Mouse (Mus musculus): Measurements from ENCODE around the gene Zfp449. TPM values are rescaled to one million over a fixed set of nuclear protein-coding genes. Genes with fewer than 3 reads are reported as not detected.
"Not testable (repeated sequence)": the region's sequence is repeated elsewhere in the genome, so short reads cannot be mapped to it uniquely, and the experiment has no call there.

Gene Zfp449
- polyA plus RNA-seq (2015; fragmentation: Nextera tagmentation; extraction: Ambion mirVana), result 8.9 and 9.3 TPM in 2 replicates

- no peaks in the 10 kb centered on the region for H3K27me3 ChIP-seq
- peak within 1 kb of the TSS; percentile 57 for H3K4me3 ChIP-seq
- H3K9ac ChIP-seq, result peak within 1 kb of the TSS; percentile 70
- H3K4me1 ChIP-seq, result no peaks in the 10 kb centered on the region
- no peaks in the 10 kb centered on the region for H3K9me3 ChIP-seq
- 23% methylated on average over 38 of the region's 39 CpGs for WGBS
- H3K27ac ChIP-seq, result no peak within 1 kb of the TSS
- peaks cover 6% of the 10 kb centered on the region; the same call in 1 of the 2 replicates for H3K36me3 ChIP-seq
- ATAC-seq (ENCODE audit: insufficient number of reproducible peaks, insufficient read depth, low FRiP score, low TSS enrichment, low read depth), result peak; percentile 87
- peak within 1 kb of the TSS; percentile 54 for H3K4me2 ChIP-seq
These were observed at the start of gene Zfp449 for GRCm38 (mm10) chrX:56346176-56346931. Gene Zfp449, plus strand, starts transcription at chrX:56346400.

- no peak overlapping the region for H3K4me3 ChIP-seq
- H3K9ac ChIP-seq, result no peak overlapping the region
- WGBS, result 73% methylated on average over 5 of the region's 5 CpGs
- H3K4me1 ChIP-seq, result no peaks in the 10 kb centered on the region
- H3K36me3 ChIP-seq, result no peaks in the 10 kb centered on the region
- no peak overlapping the region for H3K4me2 ChIP-seq
- H3K27ac ChIP-seq, result no peak overlapping the region
- no peaks in the 10 kb centered on the region for H3K9me3 ChIP-seq
- no peak for ATAC-seq (ENCODE audit: insufficient number of reproducible peaks, insufficient read depth, low FRiP score, low TSS enrichment, low read depth)
- no peaks in the 10 kb centered on the region for H3K27me3 ChIP-seq
These were observed 38.6 kb upstream of the Zfp449 start for GRCm38 (mm10) chrX:56307597-56307996.

- 87% methylated on average over 1 of the region's 1 CpGs for whole genome bisulfite sequencing
These were observed 33.4 kb upstream of the Zfp449 start for GRCm38 (mm10) chrX:56312813-56313212.

GRCm38 (mm10) chrX:56322096-56322495 is 24.1 kb upstream of the Zfp449 start:
- Histone ChIP-seq H3K4me2 (no peak overlapping the region), H3K4me3 (no peak overlapping the region), H3K4me1 (no peaks in the 10 kb centered on the region), H3K36me3 (no peaks in the 10 kb centered on the region), H3K27ac (no peak overlapping the region), H3K9ac (no peak overlapping the region), H3K9me3 (no peaks in the 10 kb centered on the region), H3K27me3 (no peaks in the 10 kb centered on the region)
- WGBS, result 82% methylated on average over 5 of the region's 5 CpGs
- no peak for ATAC-seq (ENCODE audit: insufficient number of reproducible peaks, insufficient read depth, low FRiP score, low TSS enrichment, low read depth)

More at GRCm38 (mm10) chrX:56312813-56313212, 33.4 kb upstream of the Zfp449 start:
- no peak overlapping the region for H3K27ac ChIP-seq
- H3K4me1 ChIP-seq, result no peaks in the 10 kb centered on the region
- H3K36me3 ChIP-seq, result no peaks in the 10 kb centered on the region
- H3K9ac ChIP-seq, result no peak overlapping the region
- no peak overlapping the region for H3K4me3 ChIP-seq
- H3K9me3 ChIP-seq, result no peaks in the 10 kb centered on the region
- H3K4me2 ChIP-seq, result no peak overlapping the region
- no peak for ATAC-seq (ENCODE audit: insufficient number of reproducible peaks, insufficient read depth, low FRiP score, low TSS enrichment, low read depth)
- no peaks in the 10 kb centered on the region for H3K27me3 ChIP-seq

GRCm38 (mm10) chrX:56322731-56323130 is 23.5 kb upstream of the Zfp449 start:
- WGBS, result 62% methylated on average over 2 of the region's 2 CpGs
- no peaks in the 10 kb centered on the region for H3K4me1 ChIP-seq
- no peak for ATAC-seq (ENCODE audit: insufficient number of reproducible peaks, insufficient read depth, low FRiP score, low TSS enrichment, low read depth)

GRCm38 (mm10) chrX:56332046-56332445 is 14.2 kb upstream of the Zfp449 start:
- 67% methylated on average over 3 of the region's 3 CpGs for WGBS
- no peak for ATAC-seq (ENCODE audit: insufficient number of reproducible peaks, insufficient read depth, low FRiP score, low TSS enrichment, low read depth)
- no peaks in the 10 kb centered on the region for H3K36me3 ChIP-seq
- H3K27me3 ChIP-seq, result no peaks in the 10 kb centered on the region
- H3K4me3 ChIP-seq, result no peak overlapping the region
- no peak overlapping the region for H3K27ac ChIP-seq
- no peaks in the 10 kb centered on the region for H3K4me1 ChIP-seq
- H3K9ac ChIP-seq, result no peak overlapping the region
- no peaks in the 10 kb centered on the region for H3K9me3 ChIP-seq
- H3K4me2 ChIP-seq, result no peak overlapping the region

More at GRCm38 (mm10) chrX:56322731-56323130, 23.5 kb upstream of the Zfp449 start:
- Histone ChIP-seq H3K27ac (no peak overlapping the region), H3K9me3 (no peaks in the 10 kb centered on the region), H3K4me3 (no peak overlapping the region), H3K36me3 (no peaks in the 10 kb centered on the region), H3K4me2 (no peak overlapping the region), H3K9ac (no peak overlapping the region), H3K27me3 (no peaks in the 10 kb centered on the region)

- Histone ChIP-seq H3K9me3 (no peaks in the 10 kb centered on the region), H3K4me3 (no peak overlapping the region), H3K27ac (no peak overlapping the region), H3K9ac (no peak overlapping the region), H3K4me2 (no peak overlapping the region), H3K27me3 (no peaks in the 10 kb centered on the region), H3K36me3 (no peaks in the 10 kb centered on the region), H3K4me1 (no peaks in the 10 kb centered on the region)
- no peak for ATAC-seq (ENCODE audit: insufficient number of reproducible peaks, insufficient read depth, low FRiP score, low TSS enrichment, low read depth)
These were observed 5.9 kb upstream of the Zfp449 start for GRCm38 (mm10) chrX:56340305-56340704.

- H3K9ac ChIP-seq, result no peak overlapping the region
- no peak for ATAC-seq (ENCODE audit: insufficient number of reproducible peaks, insufficient read depth, low FRiP score, low TSS enrichment, low read depth)
- no peak overlapping the region for H3K27ac ChIP-seq
- H3K4me3 ChIP-seq, result no peak overlapping the region
- no peaks in the 10 kb centered on the region for H3K36me3 ChIP-seq
- H3K27me3 ChIP-seq, result no peaks in the 10 kb centered on the region
- no peaks in the 10 kb centered on the region for H3K9me3 ChIP-seq
- WGBS, result 88% methylated on average over 3 of the region's 3 CpGs
- no peaks in the 10 kb centered on the region for H3K4me1 ChIP-seq
- H3K4me2 ChIP-seq, result no peak overlapping the region
These were observed 3.3 kb upstream of the Zfp449 start for GRCm38 (mm10) chrX:56342921-56343320.

- Histone ChIP-seq H3K4me2 (peak overlapping the region; percentile 54), H3K9ac (peak overlapping the region; percentile 70), H3K9me3 (no peaks in the 10 kb centered on the region), H3K36me3 (peaks cover 7% of the 10 kb centered on the region; the same call in 1 of the 2 replicates), H3K4me3 (peak overlapping the region; percentile 57), H3K4me1 (no peaks in the 10 kb centered on the region), H3K27ac (no peak overlapping the region), H3K27me3 (no peaks in the 10 kb centered on the region)
- ATAC-seq (ENCODE audit: insufficient number of reproducible peaks, insufficient read depth, low FRiP score, low TSS enrichment, low read depth), result no peak
- WGBS, result 50% methylated on average over 8 of the region's 8 CpGs
These were observed 693 bp downstream of the Zfp449 start for GRCm38 (mm10) chrX:56346932-56347253.

- not testable (repeated sequence) for H3K27me3 ChIP-seq, H3K9me3 ChIP-seq, H3K36me3 ChIP-seq, H3K4me1 ChIP-seq, H3K27ac ChIP-seq
- Histone ChIP-seq H3K9ac (peak within 1 kb of the TSS; percentile 64), H3K4me3 (peak within 1 kb of the TSS; percentile 53), H3K4me2 (peak within 1 kb of the TSS; percentile 62)
- 23% methylated on average over 55 of the region's 56 CpGs for WGBS
- ATAC-seq (ENCODE audit: insufficient number of reproducible peaks, insufficient read depth, low FRiP score, low TSS enrichment, low read depth), result peak; percentile 79
These were observed 28.4 kb downstream of the Zfp449 start, which contains the start of gene Smim10l2a for GRCm38 (mm10) chrX:56374431-56375128. Gene Smim10l2a, plus strand, starts transcription at chrX:56374586.

GRCm38 (mm10) chrX:56380852-56381251 is 34.7 kb downstream of the Zfp449 start:
- no peak overlapping the region for H3K4me2 ChIP-seq
- no peak overlapping the region for H3K27ac ChIP-seq
- 85% methylated on average over 2 of the region's 2 CpGs for WGBS
- 0 out of 2 replicates have a peak, but pooled peaks cover 4% of the 10 kb centered on the region for H3K9me3 ChIP-seq
- H3K9ac ChIP-seq, result no peak overlapping the region
- H3K4me1 ChIP-seq, result no peaks in the 10 kb centered on the region
- H3K27me3 ChIP-seq, result no peaks in the 10 kb centered on the region
- ATAC-seq (ENCODE audit: insufficient number of reproducible peaks, insufficient read depth, low FRiP score, low TSS enrichment, low read depth), result no peak
- H3K4me3 ChIP-seq, result no peak overlapping the region
- no peaks in the 10 kb centered on the region for H3K36me3 ChIP-seq

- H3K4me2 ChIP-seq, result no peak overlapping the region
- no peaks in the 10 kb centered on the region for H3K4me1 ChIP-seq
- H3K36me3 ChIP-seq, result no peaks in the 10 kb centered on the region
- H3K9me3 ChIP-seq, result 0 out of 2 replicates have a peak, but pooled peaks cover 4% of the 10 kb centered on the region
- H3K9ac ChIP-seq, result no peak overlapping the region
- H3K4me3 ChIP-seq, result no peak overlapping the region
- 72% methylated on average over 2 of the region's 2 CpGs for WGBS
- H3K27me3 ChIP-seq, result no peaks in the 10 kb centered on the region
- H3K27ac ChIP-seq, result no peak overlapping the region
- ATAC-seq (ENCODE audit: insufficient number of reproducible peaks, insufficient read depth, low FRiP score, low TSS enrichment, low read depth), result no peak
These were observed 37.9 kb downstream of the Zfp449 start for GRCm38 (mm10) chrX:56384142-56384541.

Measured in embryonic facial prominence, embryonic 13.5 days (tissue).